Mouse (Mus musculus) MN1 (cell line): ENCODE results near the gene Ptpn20.

Experiments used
- DNase-seq: peaks from one replicate; pipeline ENCODE4 v3.0.0-alpha.2; 2016; ENCODE audit warnings: low spot score

Ptpn20 gene

DNA sequence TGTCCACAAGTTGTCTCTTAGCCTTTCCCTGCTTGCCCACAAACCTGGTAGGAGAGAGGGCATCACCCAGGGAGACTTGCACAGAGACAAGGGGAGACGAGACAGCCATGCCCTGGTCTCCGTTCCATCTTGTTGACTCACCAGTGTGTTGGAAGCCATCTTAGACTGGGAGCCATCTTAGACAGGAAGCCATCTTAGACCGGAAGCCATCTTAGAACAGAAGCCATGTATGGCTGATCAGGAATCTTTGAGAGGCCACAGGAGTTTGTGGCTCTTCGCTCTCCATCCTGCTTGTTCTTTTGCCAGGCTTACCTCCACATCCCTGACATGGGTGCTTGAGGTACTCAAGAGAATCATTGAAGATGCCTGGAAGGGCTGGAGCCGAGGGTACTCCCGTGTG lies 89.0 kb downstream of the Ptpn20 start:
- no peak for DNase-seq

- no peak for DNase-seq
These were observed 89.7 kb downstream of the Ptpn20 start for GRCm38 (mm10) chr14:33678740-33679139.

GRCm38 (mm10) chr14:33680621-33681020 lies 91.6 kb downstream of the Ptpn20 start:
- no peak for DNase-seq

DNA sequence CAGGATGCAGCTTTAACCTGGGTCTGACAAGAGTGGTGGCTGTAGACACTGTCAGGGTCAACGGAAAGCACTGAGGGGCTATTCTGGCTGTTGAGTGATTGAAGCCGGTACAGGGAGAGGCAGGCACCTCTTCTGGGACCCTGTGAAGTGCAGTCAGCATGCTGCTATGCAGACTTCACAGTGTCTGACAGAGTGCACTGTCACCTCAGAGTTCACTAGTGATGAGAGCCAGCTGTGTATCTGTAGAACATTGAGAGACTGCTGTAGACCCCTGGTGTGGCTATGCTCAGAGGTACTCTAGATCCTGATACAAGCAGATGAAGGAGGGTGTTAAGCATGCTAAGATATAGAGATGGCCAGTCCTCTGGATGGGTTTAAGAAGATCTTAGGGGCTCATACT lies 93.8 kb downstream of the Ptpn20 start:
- no peak for DNase-seq

DNA sequence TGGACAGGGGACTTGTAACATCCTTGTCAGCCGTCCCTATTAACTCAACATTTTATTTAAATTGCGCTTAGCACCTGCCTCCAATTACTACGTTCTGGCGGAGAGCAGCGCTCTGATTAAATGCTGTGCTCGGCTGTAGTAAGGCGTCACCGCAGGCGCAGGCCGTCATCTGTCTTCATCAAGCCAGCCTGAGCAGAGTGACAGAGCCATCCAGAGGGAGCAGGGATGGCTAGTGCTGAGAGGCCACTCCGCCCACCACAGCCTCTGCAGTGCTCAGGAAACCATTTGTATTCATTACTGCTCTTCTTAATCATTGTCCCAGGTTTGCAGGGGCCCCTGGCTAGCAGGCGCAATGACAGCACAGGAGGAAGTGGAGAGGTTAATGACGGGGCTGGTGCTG lies 94.7 kb downstream of the Ptpn20 start:
- DNase-seq = no peak

DNA sequence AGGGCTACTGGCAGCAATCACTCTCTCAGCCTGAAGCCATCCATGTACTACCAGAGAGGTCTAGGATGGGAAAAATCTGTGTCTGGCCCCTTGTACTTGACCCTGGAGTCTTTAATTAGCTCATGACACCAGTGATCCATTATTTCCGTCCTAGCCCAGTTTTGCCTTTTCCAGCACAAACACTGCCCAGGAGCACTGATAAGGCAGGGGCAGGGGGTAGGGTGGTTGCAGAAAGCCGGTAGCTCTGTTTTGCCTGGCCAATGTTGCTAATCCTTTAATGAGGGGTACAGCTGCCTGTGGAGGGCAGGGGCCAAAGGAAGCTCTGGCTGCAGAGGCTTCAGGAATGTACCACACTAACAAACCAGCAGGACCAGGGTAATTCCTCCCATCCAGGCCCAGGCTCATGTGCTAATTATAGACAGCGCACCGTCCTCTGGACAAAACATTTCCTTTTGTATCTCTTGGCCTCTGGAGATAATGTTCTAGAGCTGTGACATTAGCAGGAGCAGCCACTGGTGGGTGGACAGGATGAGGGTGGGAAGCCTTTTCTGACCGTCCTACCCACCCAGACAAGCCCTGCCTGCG lies 98.5 kb downstream of the Ptpn20 start:
- DNase-seq = no peak

DNA sequence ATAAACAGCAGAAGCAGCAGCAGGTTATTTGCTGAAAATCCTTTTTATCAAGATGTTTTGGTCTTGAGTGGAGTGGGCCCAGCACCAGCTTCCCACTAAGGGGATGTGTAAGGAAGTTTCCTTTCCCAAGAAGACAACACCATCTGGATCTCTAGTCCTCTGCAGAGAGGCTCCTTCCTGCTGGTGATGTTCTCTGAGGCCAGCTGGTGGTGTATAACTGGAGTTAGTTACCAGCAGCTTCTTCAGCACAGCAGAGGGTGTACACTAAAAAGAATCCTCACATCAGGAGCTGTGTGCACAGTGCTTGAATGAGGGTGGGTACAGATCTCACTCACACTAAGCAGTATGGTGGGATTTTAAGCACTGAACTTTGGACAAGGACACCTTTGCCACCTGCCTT lies 100.0 kb downstream of the Ptpn20 start:
- no peak for DNase-seq
